Mouse (Mus musculus) adipocyte (in vitro differentiated cells): ENCODE measurements at regions not wholly inside any gene's neighbourhood (a gene's known extent, or its start where the extent isn't known, plus 50 kb on each side); places are given as distances from the start of the nearest gene placed in this dataset.

Source experiments
- DNase-seq: peaks from one replicate; pipeline ENCODE4 v3.0.0-alpha.2; 2016; ENCODE audit warnings: low spot score

DNA sequence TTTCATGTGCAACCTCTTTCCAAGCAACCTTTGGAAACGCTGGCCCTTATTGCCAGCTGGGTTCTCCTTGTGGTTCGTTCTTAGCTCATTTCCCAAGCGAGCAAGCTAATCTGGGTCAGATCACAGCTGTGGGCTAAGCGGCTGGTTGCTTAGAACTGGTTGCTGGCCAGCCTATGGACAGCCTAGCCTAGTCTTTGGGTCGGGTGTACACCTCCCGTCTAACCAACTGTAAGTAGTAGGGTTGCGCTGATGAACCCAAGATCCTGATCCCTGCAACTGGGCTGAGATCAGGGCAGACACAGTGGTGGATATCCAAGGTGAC is 236.5 kb downstream of the Mtx2 start:
- peak; percentile 33 for DNase-seq

DNA sequence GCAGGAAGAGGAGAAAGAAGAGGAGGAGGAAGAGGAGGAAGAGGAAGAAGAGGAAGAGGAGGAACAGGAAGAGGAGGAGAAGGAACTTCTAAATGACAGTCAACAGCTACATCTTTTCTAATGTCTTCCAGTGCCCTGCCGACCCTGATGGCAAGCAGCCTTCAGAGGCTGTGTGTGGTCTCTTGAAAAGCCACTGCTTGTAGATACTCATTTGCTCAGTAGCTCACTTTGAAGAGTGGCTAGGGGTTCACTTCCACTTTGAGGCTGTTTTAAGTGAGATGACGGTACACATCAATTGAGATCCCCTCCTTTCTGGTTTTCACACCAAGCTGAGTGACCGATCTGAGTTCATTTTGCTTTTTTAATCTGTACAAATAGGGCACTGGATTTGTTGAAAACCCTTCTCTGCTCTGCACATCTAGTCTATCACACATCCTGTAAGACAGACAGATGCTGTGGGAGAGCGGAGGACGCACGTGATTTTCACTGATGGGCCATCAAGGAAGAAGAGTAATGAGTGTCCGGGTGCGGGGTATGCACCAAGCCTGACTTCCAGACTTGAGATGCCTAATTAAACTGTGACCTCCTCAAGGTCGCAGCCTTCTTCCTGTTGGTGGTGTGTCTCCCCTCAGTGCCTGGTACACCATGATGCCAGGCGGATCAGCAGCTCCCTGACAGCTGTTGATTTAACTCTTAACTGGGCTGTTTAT is 239.0 kb downstream of the Mtx2 start:
- DNase-seq, result no peak

DNA sequence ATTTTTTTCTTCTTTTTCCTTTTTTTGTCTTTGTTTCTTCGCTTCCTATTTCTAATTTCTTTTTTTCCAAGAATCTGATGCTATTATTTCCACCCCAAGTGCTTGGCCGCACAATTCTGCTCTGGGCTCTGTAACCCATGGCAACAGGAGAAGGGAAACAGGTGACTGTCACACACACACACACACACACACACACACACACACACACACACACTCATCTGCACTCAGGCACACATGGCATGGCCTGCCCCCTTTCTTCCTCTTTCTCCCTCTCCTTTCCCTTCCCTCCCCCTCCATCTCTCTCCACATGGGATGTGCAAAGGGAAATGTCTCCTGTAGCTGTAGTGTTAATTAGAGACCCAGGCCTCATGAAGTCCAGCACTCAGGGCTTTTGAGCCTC is 239.7 kb downstream of the Mtx2 start:
- no peak for DNase-seq

DNA sequence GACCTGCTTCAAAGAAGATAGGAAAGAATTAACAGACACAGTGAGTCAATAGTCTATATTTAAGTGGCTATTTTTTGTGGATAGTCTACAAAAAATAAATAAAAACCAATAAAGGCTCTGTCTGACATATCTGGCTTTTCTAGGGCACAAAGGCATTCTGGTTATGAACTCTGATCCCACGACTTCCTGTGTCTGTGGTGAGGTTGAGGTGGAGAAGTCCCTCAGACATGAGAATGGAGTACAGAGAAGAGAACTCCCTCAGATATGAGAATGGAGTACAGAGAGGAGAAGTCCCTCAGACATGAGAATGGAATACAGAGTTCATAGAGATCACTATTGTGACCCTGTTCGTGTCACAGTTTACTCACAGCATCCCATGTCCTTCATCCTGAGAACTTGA is 243.7 kb downstream of the Mtx2 start:
- no peak for DNase-seq

DNA sequence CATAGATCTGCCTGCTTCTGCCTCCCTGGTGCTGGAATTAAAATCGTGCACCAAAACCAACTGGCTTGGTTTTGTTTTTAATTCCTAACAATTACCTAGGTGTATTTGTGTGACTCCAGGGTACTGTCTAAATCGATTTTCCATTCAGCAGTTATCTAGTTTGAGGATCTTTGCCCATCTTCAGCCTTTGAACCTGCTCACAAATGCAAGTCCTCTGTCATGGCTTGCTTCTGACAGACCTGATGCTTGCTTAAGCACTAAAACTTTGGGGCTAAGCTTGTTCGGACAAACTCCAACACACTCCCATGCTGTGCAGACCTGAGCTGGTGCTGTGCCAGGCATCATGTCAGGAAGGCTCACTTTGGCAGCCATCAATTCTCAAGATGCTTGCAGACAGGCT is 246.4 kb downstream of the Mtx2 start:
- DNase-seq, result no peak

GRCm38 (mm10) chr2:75072471-75072870 is 246.9 kb downstream of the Mtx2 start:
- no peak for DNase-seq

GRCm38 (mm10) chr2:75073178-75073577 is 247.6 kb downstream of the Mtx2 start:
- no peak for DNase-seq

DNA sequence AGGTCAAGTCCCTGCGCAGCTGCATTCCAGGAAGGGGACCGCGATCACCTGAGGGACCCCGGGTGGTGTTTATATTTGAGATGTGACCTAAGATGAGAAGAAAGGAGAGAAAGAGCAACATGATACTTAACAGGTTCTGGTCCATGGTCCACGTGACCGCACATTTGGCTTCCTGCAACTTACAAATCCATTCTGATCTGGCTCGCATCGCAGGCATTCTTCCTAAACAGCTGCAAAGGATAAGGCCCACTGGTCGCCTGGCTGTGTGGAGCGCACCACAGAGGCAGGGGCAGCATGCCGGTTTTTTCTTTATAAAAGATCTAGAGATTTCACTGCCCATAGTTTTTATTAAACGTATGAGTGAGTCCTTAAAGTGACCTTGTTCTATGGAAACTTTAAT is 261.6 kb downstream of the Mtx2 start:
- no peak for DNase-seq

DNA sequence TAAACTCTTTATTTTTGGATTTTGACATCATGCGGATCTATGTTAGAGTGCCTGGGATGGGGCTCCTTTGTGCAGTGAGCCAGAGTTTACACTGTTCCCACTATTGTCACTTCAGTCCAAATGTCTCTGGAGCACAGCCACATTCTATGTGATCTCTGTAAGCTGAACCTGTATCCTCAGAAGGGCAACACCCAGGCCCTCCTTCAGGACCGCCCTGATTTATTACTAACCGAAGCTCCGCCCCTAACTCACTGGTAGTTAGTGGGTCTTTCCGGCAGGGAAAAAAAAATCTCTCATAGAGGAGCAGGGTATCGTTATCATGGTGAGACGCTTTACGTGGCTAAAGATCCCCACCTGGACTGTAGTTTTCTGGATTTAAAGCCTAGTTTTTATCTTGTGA is 263.6 kb downstream of the Mtx2 start:
- no peak for DNase-seq

GRCm38 (mm10) chr2:75089616-75090015 is 264.0 kb downstream of the Mtx2 start:
- DNase-seq, result no peak

GRCm38 (mm10) chr2:75090439-75090838 is 264.8 kb downstream of the Mtx2 start:
- no peak for DNase-seq

- no peak for DNase-seq
Observed at GRCm38 (mm10) chr2:75101501-75101900, 275.9 kb downstream of the Mtx2 start.

- peak; percentile 49 for DNase-seq
Observed at GRCm38 (mm10) chr2:75112751-75113150, 287.1 kb downstream of the Mtx2 start.

DNA sequence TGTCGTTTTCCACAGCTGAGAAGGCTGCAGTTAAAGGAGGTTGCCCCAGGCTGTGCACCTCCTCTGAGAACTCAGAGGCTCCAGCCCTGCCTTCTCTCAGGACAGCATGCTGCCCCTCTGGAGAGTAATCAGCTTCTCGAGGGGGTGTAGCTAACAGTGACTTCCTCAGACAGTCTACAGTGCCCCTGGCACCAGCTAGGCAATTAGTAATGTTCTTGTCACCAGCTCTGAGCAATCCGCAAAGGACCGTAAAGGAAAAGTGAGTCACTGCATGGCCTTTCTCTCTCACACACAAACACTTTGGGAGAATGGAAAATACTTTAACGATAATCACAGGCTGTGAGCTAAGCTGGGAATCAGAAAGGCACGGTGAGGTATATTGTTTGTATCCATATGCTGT is 288.8 kb downstream of the Mtx2 start:
- peak; percentile 25 for DNase-seq

- DNase-seq, result no peak
Observed at GRCm38 (mm10) chr2:75118348-75118926, 292.8 kb downstream of the Mtx2 start.

DNA sequence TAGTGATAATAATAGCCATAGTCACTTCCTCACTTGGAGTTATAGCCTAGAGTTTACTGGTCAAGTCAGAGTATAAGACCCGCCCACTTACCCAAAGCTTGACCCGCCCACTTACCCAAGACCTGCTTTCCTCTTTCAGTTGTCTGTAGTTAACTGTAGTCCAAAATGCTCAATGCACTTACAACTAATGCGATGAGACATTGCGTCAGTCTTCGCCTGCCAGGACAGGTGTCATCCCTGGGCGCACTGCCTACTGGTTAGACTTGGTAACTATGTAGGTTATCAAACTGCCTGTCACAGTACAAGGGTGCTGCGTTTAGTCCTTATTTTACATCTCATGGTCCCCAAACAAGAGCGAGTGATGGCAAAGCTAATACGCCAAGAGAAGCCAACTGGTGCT is 294.0 kb downstream of the Mtx2 start:
- no peak for DNase-seq

- DNase-seq, result no peak
Observed at GRCm38 (mm10) chr2:75133298-75134080, 307.9 kb downstream of the Mtx2 start.

DNA sequence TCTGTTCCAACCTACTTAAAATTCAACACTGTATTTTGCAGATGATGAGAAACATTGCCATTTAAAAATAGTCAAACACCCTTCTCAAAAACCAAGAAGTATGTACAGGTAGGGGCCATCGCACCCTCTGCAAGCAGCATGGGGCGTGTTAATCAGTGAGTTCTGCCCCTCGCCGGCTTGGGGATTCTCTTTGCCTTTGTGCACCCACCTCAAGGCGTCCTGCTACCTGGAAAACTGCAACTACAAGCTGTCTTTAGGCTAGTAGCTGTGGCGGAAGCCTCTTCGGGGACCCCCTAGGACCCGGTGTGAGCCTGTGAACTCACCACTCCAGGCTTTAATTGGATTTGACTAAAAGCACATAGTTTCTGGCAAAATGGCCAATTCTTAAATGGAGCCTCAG is 311.0 kb downstream of the Mtx2 start:
- DNase-seq, result no peak

DNA sequence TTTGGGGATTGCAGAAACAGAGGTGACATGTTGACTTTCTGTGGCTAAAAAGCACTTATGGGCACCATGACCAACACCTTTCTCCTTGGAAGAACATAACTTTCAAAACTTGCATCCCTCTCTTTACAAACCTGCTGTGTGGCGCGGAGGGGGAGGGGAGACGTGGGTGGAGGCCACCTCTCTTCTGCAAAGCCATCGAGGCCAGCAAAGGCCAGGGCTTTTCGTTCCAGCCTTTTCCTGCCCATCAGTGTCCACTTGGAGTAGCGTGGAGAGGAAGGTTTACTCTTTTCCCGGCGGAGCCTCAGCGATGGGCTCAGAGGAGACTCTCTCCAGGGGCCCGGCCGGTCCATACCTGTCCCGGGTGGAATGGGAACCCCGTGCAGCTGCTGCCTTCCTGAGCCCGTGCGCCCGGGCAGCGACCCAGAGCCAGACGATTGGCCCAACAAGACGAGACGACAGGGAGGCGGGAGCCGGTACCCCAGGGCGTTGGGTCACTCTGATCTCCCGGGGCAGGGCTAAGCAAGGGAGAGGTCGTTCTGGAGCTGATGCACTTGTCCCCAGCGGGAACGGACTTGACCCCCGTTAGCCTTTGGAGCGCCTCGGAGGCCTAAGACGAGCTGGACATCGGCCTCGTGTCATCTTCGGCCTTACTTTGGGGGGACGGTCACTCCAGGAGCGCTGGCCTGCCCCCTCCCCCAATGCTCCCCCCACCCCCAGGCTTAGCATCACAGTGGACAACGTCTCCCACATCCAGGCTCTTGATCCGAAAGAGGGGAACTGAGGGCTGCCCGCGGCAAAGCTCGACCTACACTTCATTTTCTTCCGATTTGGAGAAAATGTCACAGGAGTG is 311.8 kb downstream of the Mtx2 start:
- no peak for DNase-seq

DNA sequence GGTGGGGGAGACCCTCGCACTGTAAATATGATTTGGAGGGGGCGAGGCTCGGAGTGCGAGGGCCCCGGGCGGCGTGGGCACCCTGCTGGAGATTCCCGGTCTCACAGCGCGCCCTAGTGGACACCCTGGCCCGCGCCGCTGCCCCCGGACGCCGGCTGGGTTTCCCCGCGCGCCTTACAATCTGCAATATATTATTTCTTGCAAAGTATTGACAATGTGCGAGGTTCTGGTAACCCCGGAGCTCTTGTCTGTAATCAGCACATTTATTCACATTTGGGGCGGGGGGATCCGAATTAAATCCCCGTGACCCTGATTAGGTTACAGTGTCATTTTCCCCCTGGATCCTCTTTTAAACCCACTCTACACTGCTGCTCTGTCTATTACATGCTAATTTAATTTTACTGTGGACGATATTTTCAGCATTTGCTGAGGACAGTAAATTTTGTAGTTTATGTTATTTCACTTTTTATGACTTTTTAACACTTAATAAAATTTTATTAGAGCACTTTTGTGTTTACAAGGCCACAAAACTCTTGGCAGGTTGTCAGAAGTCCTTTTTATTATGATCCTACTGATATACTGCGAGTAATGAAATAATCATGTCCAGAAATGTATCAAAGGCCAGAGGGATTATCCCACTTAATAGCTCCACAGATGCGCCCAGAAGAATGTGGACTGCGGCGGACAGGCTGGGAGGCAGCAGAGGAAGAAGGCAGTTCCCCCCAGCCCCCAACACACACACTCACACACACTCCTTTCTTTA is 312.6 kb downstream of the Mtx2 start:
- peak; percentile 50 for DNase-seq

DNA sequence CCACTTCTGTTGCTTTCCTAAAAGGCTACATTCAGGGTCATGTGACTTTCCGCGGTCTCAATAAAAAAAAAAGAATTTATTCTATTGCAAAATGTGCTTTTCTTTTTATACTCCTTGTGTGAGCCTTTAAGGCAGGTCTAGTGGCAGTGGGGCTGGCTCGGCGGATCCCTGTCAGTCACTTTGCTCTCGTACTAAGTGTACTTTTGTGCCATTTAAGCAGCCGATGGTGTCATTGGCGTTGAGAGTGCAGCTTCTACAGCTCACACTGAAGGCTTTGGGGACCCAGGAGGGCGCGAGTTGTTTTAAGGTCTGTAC is 313.1 kb downstream of the Mtx2 start:
- DNase-seq, result no peak

- DNase-seq, result no peak
Observed at GRCm38 (mm10) chr2:75139544-75139943, 313.9 kb downstream of the Mtx2 start.
